Mouse (Mus musculus) brain, adult 2 months (tissue): ENCODE data around the gene Ldlr.
"Not testable (repeated sequence)": the region's sequence is repeated elsewhere in the genome, so short reads cannot be mapped to it uniquely, and the experiment has no call there.

Experiments
- DNase-seq: peaks from one replicate; pipeline ENCODE4 v3.0.0; 2011; ENCODE audit warnings: low read depth, low spot score

Gene Ldlr

DNA sequence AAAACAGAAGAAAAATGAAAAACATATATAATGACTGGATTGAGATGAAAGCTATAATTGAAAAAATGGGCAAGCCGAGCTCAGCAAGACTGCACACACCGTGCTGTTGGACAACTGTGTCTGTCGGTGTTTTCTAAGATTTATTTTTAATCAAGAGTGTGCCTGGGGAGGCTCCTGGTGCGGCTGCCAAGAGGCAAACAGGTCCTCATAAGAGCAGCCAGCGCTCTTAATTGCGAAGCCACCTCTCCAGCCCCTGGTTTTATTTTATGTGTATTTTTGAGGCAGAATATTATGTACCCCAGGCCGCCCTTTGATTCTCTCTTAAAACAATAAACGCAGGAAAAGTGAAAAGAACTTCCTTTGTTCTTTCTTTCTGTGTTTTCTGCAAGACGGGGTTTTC is 65.0 kb downstream of the Ldlr start:
- DNase-seq = no peak

DNA sequence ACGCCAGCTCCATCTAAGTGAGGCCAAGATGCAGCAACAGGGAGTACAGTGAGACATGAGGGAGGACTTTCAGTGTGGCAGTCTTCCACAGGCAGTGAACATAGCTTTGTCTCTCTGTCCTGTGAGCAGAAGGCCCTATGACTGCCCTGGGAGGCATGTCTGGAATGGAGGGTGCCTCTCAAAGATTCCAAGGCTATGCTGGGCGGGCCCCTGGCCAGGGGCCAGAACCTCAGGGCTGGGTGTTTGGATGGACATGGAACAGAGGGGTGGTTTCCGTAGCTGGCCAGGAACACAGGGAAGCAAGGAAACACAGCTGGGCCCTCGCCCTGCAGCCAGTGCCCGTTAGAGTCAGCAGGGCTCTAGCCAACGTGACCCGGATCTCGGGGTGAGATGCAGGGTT is 68.6 kb downstream of the Ldlr start:
- peak; percentile 25 for DNase-seq

DNA sequence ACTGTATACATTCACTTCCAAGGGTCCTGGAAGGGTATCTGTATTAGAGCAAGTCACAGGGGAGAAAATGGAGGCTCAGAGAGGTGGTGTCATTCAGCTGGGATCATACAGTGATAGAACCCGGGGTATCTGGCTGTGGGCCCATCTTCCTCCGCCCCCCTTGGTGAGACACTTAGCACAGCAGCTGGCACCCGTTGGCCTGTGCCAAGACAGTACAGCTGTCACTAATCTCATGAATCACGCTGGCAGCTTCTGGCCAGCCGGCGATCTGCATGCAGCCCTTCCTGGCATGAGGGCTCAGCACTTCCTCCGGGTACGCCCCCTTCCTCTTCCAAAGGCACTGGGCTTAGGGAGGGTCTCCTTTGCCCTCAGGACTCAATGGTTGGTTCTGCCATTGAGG is 69.4 kb downstream of the Ldlr start:
- peak; percentile 81 for DNase-seq

DNA sequence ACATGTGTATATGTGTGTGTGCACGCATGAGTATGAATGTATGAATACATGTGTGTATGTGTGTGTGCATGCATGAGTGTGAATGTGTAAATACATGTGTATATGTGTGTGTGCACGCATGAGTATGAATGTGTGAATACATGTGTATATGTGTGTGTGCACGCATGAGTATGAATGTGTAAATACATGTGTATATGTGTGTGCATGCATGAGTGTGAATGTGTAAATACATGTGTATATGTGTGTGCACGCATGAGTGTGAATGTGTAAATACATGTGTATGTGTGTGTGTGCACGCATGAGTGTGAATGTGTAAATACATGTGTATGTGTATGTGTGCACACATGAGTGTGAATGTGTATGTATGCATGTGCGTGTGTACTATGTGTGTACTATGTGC is 70.2 kb downstream of the Ldlr start:
- DNase-seq = not testable (repeated sequence)

DNA sequence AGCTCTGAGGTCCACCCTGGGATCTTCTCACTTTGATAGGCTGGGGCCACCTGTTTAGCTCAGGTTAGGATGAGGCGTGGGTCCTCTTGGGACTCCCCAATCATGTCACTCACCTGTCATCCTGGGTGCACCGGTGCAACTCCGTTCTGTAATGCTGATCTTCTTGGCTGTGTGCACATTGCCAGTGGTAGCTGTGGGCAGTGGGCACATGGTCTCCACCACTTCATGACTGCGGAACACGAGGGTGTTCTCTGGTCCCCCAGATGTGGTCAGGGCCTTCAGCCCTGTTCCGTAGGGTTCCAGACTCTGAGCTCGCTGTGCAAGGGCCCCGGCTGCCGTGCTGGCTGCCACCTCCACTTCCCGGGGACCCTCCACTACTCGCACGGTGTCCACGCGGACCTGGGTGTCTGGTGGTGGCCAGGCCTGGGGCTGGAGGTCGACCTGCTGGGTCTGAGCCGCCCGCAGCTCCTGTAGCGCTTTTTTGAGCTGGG is 71.1 kb downstream of the Ldlr start:
- DNase-seq = no peak

DNA sequence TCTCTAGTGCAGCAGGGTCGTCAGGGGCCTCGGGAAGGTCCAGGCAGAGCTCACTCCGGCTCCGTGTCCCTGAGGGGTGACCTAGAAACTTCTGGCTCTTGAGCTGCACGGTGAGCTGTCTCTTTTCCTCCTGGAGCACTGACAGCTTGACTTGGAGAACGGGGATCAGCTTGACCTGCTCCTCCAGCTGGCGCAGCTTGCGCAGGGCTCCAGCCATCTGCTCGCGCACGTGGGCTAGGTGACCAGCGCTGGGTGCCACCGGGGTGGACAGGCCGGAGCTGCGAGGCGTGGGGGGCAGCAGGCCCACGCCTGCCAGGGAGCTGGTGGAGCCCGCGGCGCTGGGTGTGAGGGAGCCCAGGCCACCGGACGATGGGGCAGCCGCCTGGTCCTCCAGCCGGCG is 71.6 kb downstream of the Ldlr start:
- peak; percentile 95 for DNase-seq

DNA sequence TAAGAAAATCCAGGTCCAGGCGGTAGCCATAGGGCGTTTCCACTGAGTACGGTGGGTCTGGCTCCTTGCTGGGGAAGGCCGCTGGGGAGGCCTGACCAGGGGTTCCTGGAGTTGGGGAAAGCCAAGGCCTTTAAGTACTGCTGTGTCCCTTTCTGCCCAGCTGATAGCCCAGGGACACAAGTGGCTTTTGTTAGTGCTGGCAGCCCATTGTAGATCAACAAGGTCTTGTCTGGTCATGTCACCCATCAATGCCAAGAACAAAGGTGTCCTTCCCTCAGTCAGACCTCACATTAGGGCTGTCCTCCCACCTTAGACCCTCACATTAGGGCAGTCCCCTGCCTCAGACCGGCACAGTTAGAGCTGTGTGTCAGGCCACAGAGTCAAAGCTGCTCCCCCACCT is 72.3 kb downstream of the Ldlr start:
- DNase-seq = peak; percentile 45

DNA sequence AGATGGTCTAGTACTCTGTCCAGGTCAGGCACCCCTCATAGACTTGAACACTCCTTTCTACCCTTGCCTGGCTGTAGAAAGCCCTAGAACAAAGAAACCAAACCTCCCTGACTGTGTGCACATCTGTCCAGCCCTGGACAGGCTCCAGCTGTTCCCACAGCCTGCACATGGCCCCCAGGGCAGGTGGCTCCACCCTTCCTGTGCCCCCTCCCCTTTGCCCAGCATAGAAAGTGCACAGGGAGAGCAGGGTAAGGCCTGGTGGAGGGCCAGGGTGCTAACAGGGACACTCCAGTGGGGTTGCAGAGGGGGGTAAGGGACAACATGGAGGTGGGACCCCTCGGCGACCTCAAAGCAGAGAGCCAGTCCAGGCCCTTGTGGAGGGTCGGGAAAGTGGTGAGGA is 73.0 kb downstream of the Ldlr start:
- no peak for DNase-seq

DNA sequence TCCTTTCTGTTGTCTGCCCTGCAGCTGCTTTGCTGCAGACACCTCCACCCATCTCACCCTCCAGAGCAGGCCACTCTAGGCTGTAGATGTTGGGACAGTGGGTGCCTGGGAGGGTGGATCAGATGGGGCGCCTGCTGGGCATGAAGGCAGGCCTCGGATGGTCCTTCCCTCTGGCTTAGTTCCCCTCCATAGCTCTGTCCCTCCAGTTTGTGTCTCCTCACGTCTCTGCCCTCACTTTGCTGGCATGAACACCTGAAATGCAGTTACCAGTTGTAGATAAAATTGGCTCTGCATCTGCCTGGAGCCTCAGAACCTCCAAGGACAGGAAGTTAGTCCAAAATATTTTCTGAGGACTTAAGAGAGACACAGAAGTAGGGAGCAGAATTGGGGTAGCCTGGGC is 73.6 kb downstream of the Ldlr start:
- no peak for DNase-seq

DNA sequence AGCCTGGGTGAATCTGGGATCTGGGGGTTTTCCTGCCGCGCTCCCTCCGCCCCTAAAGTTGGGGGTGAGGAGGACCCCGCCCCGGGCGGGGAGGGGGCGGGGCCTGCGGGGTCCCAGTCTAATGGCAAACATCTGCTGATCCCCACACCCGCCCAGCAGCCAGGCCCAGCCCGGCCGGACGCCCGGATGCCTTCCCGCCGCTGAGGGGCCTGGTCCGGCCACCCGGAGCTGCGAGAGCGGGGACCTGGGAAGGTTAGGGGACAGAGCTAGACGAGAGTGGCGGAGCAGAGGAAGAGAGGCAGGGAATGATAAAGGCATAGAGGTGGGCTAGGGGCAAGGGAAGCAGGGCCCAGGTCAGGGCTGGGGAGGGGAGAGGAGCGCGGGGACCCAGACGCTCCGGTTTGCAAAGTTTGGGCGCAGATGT is 74.7 kb downstream of the Ldlr start:
- DNase-seq = no peak

DNA sequence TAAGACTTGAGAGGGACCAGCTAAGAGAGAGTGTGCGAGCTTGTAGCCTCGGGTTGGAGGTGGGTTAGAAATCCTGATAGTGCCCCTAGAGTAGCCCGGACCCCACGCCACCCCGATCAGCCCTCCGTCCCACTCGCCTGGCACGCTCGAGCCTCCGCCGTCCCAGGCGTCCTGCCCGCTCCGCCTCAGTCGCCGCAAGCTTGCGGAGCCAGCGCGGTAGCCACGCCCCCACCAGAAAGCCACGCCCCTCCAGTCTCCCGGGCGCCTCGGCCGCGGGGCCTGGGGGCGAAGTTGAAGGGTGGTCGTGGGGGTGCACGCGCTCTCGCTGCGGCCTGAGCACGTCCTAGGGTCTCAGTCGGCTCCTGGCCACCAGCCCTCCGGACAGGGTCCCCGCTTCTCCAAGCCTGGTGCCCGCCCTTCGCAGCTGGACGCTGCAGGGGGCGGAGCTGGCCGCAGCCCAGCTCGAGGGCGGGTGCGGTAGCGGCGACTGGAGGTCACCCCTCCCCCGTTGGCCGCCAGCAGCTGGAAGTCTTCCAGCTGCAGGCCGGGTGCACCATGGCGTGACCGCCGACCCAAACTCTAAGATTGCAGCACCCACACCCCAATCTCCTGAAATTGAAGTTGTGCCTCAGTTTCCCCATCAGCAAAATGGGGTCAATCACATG is 75.2 kb downstream of the Ldlr start, which contains the start of gene Kank2:
TSS of gene Kank2 (minus strand) at position 400 of the 665 bp plus-strand sequence.
- DNase-seq = peak; percentile 67

DNA sequence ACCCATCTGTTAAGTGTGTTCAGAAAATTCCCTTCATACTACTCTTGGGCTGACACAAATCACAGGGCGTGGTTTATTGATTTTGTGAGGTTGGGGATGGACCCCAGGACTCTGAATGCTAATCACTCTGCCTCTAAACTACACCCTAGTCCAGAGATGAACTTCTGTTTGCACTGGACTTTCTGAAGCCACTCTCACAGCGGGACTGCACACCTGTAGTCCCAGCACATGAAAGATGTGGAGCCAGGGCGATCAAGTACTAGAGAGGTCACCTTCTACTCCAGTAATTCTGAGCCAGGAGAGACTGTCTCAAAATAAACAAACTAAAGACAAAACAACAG is 75.7 kb downstream of the Ldlr start:
- DNase-seq = no peak
